8 mouse cellular contexts compared by ENCODE assay signal in genomic region chr12:75656580-75656979, GRCm38 (mm10). TPM values are rescaled to one million over a fixed set of nuclear protein-coding genes. Genes with fewer than 3 reads are reported as not detected.
DNase-seq lines count a peak whose midpoint lies in the region; ATAC-seq and TF ChIP-seq lines count a peak whose summit lies in the region.

No protein-coding gene starts in this region.

- no peaks in the 10 kb centered on the region for H3K79me2 ChIP-seq in liver, adult 2 months (ENCODE audit: control insufficient read depth, insufficient read depth, low read length)

- H3K36me3 ChIP-seq in heart, embryonic 11.5 days (ENCODE audit: control insufficient read depth, insufficient read depth, low read length) = no peaks in the 10 kb centered on the region
- H3K36me3 ChIP-seq in liver, adult 2 months (ENCODE audit: control insufficient read depth, insufficient read depth, low read length) = no peaks in the 10 kb centered on the region

- intact Hi-C loops in heart, postnatal 14 days (cut with DNase I) = loop anchor here (5.0 to 10.0 kb wide), 2 partner anchors 59 to 372 kb away; partner anchors contain the start of gene Ppp2r5e

- no peak overlapping the region for H3K9ac ChIP-seq in heart, embryonic 11.5 days (ENCODE audit: low read depth, low read length)
- H3K9ac ChIP-seq in liver, adult 2 months (ENCODE audit: low read depth, low read length) = no peak overlapping the region

- no peaks in the 10 kb centered on the region for H3K27me3 ChIP-seq in heart, embryonic 11.5 days (ENCODE audit: control insufficient read depth, insufficient read depth, low read length)
- no peaks in the 10 kb centered on the region for H3K27me3 ChIP-seq in liver, adult 2 months (ENCODE audit: control insufficient read depth, insufficient read depth, low read length)

- WGBS in heart, embryonic 11.5 days (ENCODE audit: insufficient replicate concordance) = 40% methylated on average over 3 of the region's 3 CpGs
- WGBS in bone marrow, adult 2 months = 48% methylated on average over 3 of the region's 3 CpGs
- 23% methylated on average over 3 of the region's 3 CpGs for WGBS in liver, adult 2 months

- peak; percentile 85 for DNase-seq in heart, adult 11 months
- peak; percentile 70 for DNase-seq in 416B (ENCODE audit: low read depth)
- DNase-seq in heart, postnatal 14 days = peak; percentile 28 to 48
- DNase-seq in liver, adult 2 months (ENCODE audit: extremely low read depth, low read depth, low spot score) = peak; percentile 66
- peak; percentile 13 to 31 for DNase-seq in right cerebral cortex, postnatal 36 days (ENCODE audit: low spot score in 2 of 2)
- DNase-seq in urinary bladder, postnatal 25 days (ENCODE audit: low spot score) = no peak

- no peaks in the 10 kb centered on the region for H3K4me1 ChIP-seq in heart, embryonic 11.5 days (ENCODE audit: control insufficient read depth, insufficient read depth, low read length)
- no peaks in the 10 kb centered on the region; the same call in 1 of the 2 replicates for H3K4me1 ChIP-seq in bone marrow, adult 2 months (ENCODE audit: control insufficient read depth, insufficient read depth, low read length)
- H3K4me1 ChIP-seq in liver, adult 2 months (ENCODE audit: control insufficient read depth, insufficient read depth, low read length) = 0 out of 2 replicates have a peak, but pooled peaks cover 2% of the 10 kb centered on the region

- H3K4me2 ChIP-seq in heart, embryonic 11.5 days = no peak overlapping the region

- H3K9me3 ChIP-seq in heart, embryonic 11.5 days (replicated peaks; ENCODE audit: control insufficient read depth, low read length) = no peaks in the 10 kb centered on the region

- no peak overlapping the region for H3K27ac ChIP-seq in heart, embryonic 11.5 days (ENCODE audit: low read depth, low read length)
- no peak overlapping the region for H3K27ac ChIP-seq in bone marrow, adult 2 months (ENCODE audit: control insufficient read depth, insufficient read depth, low read depth, low read length, poor library complexity)
- H3K27ac ChIP-seq in liver, adult 2 months (replicated peaks; ENCODE audit: insufficient read depth, low read depth, low read length) = no peak overlapping the region

- ATAC-seq in heart, embryonic 11.5 days (replicated peaks; ENCODE audit: insufficient number of reproducible peaks, low FRiP score, low TSS enrichment) = no peak

- H3K4me3 ChIP-seq in heart, embryonic 11.5 days (ENCODE audit: low read depth, low read length) = no peak overlapping the region
- no peak overlapping the region for H3K4me3 ChIP-seq in bone marrow, adult 2 months (replicated peaks; ENCODE audit: control insufficient read depth, low read depth, low read length)
- H3K4me3 ChIP-seq in liver, adult 2 months (ENCODE audit: insufficient read depth, low read depth, low read length) = no peak overlapping the region

- TF ChIP-seq CTCF in bone marrow, adult 2 months (IDR thresholded peaks at IDR 0.05; ENCODE audit: control insufficient read depth, insufficient read depth, low read length) = peak; percentile 38
- TF ChIP-seq CTCF in liver, adult 2 months (IDR thresholded peaks at IDR 0.05; ENCODE audit: low read depth, low read length) = peak; percentile 89

- no peak for TF ChIP-seq POLR2A in bone marrow, adult 2 months (IDR thresholded peaks at IDR 0.05; ENCODE audit: borderline replicate concordance, control insufficient read depth, low read depth, low read length)
- no peak for TF ChIP-seq POLR2A in liver, adult 2 months (IDR thresholded peaks at IDR 0.05; ENCODE audit: extremely low read depth, insufficient read depth, low read length)

RNA-seq across cellular contexts. Expression of gene Wdr89, which starts 12.8 kb away (rescaled TPM):
- polyA plus RNA-seq in heart, embryonic 11.5 days (2014; fragmentation: Nextera tagmentation; extraction: Ambion mirVana) = 9.6 and 9.9 TPM in 2 replicates
- polyA plus RNA-seq in bone marrow, adult 2 months (2011; ENCODE audit: insufficient read depth, insufficient read length, low replicate concordance, missing spikeins) = 49.9 and 67.4 TPM in 2 replicates
- total RNA-seq in heart, postnatal 14 days (2021) = 1 to 10 TPM; 2.5 TPM
- total RNA-seq in liver, adult 2 months (2014; rRNA removed) = 1.8 and 2.3 TPM in 2 replicates
- 1.9 and 2.1 TPM in 2 replicates for polyA plus RNA-seq in liver, adult 2 months (2012; rRNA removed)
